Mouse (Mus musculus) thymus, adult 2 months (tissue): ENCODE data around the gene Slc4a8. TPM values are rescaled to one million over a fixed set of nuclear protein-coding genes. Genes with fewer than 3 reads are reported as not detected.

Experiments
- DNase-seq: peaks from one replicate; pipeline ENCODE4 v3.0.0; 2021
- H3K27ac ChIP-seq: fragments of 200-500 bp; 2 replicates; pipeline ENCODE4 v1.5.1; 2012; ENCODE audit warnings: low read length, control low read depth; ENCODE audit not compliant: control insufficient read depth, insufficient read depth
- H3K27me3 ChIP-seq: fragments of 200-500 bp; 2 replicates; pipeline ENCODE4 v1.6.1; 2012; ENCODE audit warnings: mild to moderate bottlenecking, low read length, moderate library complexity, mixed read lengths; ENCODE audit not compliant: control insufficient read depth, insufficient read depth
- H3K36me3 ChIP-seq: fragments of 200-500 bp; 2 replicates; pipeline ENCODE4 v1.6.1; 2012; ENCODE audit warnings: mild to moderate bottlenecking, low read length, moderate library complexity; ENCODE audit not compliant: control insufficient read depth, insufficient read depth
- H3K4me1 ChIP-seq: fragments of 200-500 bp; replicated peaks from 2 replicates; pipeline ENCODE4 v1.6.1; 2012; ENCODE audit warnings: low read length; ENCODE audit not compliant: control insufficient read depth, insufficient read depth
- H3K4me3 ChIP-seq: fragments of 200-500 bp; 2 replicates; pipeline ENCODE4 v1.5.1; 2012; ENCODE audit warnings: mild to moderate bottlenecking, low read length, control low read depth, moderate library complexity; ENCODE audit not compliant: control insufficient read depth, insufficient read depth
- CTCF ChIP-seq: fragments of 200-500 bp; IDR thresholded peaks from 2 replicates; pipeline ENCODE4 v1.5.1; 2012; ENCODE audit warnings: mild to moderate bottlenecking, control low read depth, low read length, moderate library complexity, borderline replicate concordance; ENCODE audit not compliant: control insufficient read depth, poor library complexity, insufficient read depth; ENCODE audit errors: extremely low read depth
- POLR2A ChIP-seq: fragments of 200-500 bp; IDR thresholded peaks from 2 replicates; pipeline ENCODE4 v1.6.1; 2012; ENCODE audit warnings: mild to moderate bottlenecking, low read length, control low read depth, moderate library complexity; ENCODE audit not compliant: control insufficient read depth, poor library complexity, insufficient read depth; ENCODE audit errors: extremely low read depth
- WGBS: fragments of 180-500 bp; shearing (Covaris S2); methylation state at CpG from one replicate; pipeline ENCODE4 v1.1.7; 2018; 5-methylcytosine and 5-hydroxymethylcytosine counted together
- polyA plus RNA-seq: library from polyadenylated mRNA; depleted of rRNA; stranded (reverse); fragments of >200 nt; gene quantifications from 2 replicates; pipeline ENCODE4 v1.2.3, GENCODE M21; 2012

Gene Slc4a8
- polyA plus RNA-seq, 1 experiment: 11.9 TPM

DNA sequence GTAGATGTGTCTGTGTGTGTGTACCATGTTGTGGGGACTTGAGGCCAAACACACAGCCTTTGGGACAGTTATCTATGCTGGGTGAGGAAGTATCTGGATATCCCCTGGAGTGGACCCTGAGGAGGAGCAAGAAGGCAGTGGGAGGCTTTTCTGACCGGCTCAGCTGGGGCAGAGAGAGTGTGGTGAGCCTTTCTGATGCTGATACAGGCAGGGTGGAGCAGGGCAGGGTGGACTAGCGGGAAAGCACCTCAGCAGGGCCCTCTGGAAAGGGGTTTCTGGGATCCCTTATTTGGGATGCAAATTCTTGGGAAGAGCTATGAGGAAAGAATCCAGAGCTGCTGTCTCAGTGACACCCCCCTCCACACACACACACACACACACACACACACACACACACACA, 30.8 kb downstream of the Slc4a8 start:
- DNase-seq: no peak
- Histone ChIP-seq H3K4me1 (no peaks in the 10 kb centered on the region), H3K4me3 (no peak overlapping the region), H3K36me3 (no peaks in the 10 kb centered on the region), H3K27me3 (no peaks in the 10 kb centered on the region), H3K27ac (no peak overlapping the region)
- 73% methylated on average over 2 of the region's 2 CpGs for WGBS
- no peak for TF ChIP-seq POLR2A

DNA sequence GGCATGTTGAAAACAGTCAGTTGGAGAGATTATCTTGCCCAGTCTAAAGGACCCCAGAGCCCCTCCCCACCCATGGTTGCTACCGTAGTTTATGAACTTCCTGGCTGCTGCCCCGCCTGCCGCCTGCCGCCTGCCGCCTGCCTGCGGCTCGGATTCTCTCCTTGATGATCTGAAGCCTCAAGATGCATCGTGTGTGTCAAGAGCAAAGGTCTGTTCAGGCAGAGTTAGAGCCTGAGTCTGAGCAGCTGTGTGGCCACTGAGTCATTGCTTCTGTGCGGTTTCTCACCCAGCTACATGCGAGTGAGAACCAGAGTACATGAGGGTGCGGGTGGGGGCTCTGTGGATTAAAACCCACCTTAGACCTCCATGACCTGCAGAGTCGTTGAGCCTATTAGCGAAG, 39.4 kb downstream of the Slc4a8 start:
- no peak overlapping the region for H3K4me3 ChIP-seq
- H3K27ac ChIP-seq: no peak overlapping the region
- H3K36me3 ChIP-seq: no peaks in the 10 kb centered on the region
- WGBS: 76% methylated on average over 13 of the region's 13 CpGs
- H3K27me3 ChIP-seq: no peaks in the 10 kb centered on the region
- no peaks in the 10 kb centered on the region for H3K4me1 ChIP-seq
- TF ChIP-seq POLR2A (no peak), CTCF (no peak)
- DNase-seq: no peak

DNA sequence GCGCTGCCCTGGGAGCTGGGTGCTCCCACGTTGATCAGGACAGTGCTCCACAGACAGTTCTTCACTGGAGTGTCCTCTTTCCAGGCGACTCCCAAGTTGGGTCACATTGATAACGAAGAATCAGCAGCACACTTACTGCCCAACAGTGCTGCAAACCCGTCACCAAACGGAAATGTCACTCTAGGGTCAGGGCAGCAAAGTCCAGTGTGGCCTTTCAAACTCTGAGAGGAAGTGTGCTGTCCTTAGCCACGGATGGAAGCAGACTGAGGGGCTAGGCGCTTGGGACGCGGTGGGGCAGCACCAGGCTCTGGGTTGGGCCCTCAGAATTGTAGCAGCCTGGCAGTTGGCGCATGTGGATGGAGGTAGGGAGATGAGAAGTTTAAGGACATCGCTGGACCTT, 46.5 kb downstream of the Slc4a8 start:
- Histone ChIP-seq H3K27me3 (no peaks in the 10 kb centered on the region), H3K27ac (no peak overlapping the region), H3K4me3 (no peak overlapping the region), H3K4me1 (no peaks in the 10 kb centered on the region), H3K36me3 (no peaks in the 10 kb centered on the region)
- TF ChIP-seq POLR2A: no peak
- TF ChIP-seq CTCF: no peak
- WGBS: 90% methylated on average over 12 of the region's 12 CpGs
- DNase-seq: no peak

DNA sequence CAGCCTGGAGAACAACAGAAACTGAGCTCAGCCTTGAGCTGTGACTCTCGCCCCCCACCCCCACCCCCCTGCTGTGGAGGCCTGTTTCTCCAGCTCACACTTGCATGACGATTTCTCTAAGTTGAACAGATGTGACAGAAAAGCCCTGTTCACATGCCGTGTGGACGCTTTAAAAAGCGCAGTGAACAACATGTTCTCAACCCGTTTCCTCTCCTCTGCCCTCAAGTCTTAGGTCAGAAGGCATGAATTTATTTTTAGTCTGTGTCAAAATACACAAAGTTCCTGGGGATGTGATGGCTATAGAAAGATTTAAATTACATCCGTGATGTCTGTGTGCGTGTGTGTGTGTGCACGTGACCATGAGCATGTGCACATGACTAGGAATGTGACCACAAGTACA, 46.9 kb downstream of the Slc4a8 start:
- no peak for DNase-seq

DNA sequence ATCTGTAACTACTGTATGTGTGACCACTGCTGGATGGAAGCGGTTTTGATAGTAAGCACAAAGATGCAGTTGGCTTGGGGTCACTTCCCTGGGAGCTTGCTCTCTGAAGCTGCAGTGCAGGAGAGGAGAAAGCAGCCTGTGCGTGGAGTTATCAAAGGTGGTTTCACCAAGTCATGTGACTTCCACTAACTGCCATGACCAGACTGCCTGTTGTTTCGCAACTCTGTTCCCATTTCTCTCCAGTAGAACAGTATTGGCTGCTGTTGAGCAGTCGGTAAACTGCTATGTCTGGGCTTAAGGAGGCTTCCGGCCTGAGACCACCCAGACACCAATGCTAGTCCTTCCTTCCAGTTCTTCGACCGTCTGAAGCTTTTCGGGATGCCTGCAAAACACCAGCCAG, 48.7 kb downstream of the Slc4a8 start:
- 43% methylated on average over 8 of the region's 8 CpGs for WGBS
- Histone ChIP-seq H3K4me3 (no peak overlapping the region), H3K36me3 (no peaks in the 10 kb centered on the region), H3K27ac (no peak overlapping the region), H3K27me3 (no peaks in the 10 kb centered on the region), H3K4me1 (no peaks in the 10 kb centered on the region)
- no peak for DNase-seq
- TF ChIP-seq POLR2A: no peak
- TF ChIP-seq CTCF: no peak

More for the DNA sequence above, 46.9 kb downstream of the Slc4a8 start:
- WGBS: 62% methylated on average over 9 of the region's 9 CpGs
- TF ChIP-seq CTCF (no peak), POLR2A (no peak)
- H3K27ac ChIP-seq: no peak overlapping the region
- no peaks in the 10 kb centered on the region for H3K4me1 ChIP-seq
- no peaks in the 10 kb centered on the region for H3K27me3 ChIP-seq
- H3K36me3 ChIP-seq: no peaks in the 10 kb centered on the region
- H3K4me3 ChIP-seq: no peak overlapping the region

DNA sequence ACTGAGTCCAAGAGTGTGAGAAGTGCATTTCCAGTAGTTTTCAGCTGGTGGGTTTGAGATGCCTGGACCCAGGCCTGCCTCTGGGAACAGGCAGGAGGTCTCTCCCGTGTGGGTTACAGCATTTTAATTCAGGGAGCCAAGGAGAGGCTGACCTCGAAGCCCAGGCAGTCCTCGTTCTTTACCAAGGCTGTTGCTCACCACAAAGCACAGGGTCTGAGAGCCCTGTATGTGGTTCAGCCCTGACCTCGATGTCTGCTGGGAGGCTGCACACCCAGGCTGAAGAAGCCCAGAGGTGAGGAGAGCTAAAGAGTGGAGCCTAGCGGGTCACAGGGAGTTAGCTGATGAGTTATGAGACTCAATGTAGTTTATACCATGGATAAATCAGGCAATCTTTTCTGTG, 52.0 kb downstream of the Slc4a8 start:
- Histone ChIP-seq H3K4me3 (no peak overlapping the region), H3K36me3 (no peaks in the 10 kb centered on the region), H3K4me1 (no peaks in the 10 kb centered on the region), H3K27ac (no peak overlapping the region), H3K27me3 (no peaks in the 10 kb centered on the region)
- no peak for DNase-seq
- no peak for TF ChIP-seq CTCF
- no peak for TF ChIP-seq POLR2A
- 39% methylated on average over 5 of the region's 5 CpGs for WGBS

DNA sequence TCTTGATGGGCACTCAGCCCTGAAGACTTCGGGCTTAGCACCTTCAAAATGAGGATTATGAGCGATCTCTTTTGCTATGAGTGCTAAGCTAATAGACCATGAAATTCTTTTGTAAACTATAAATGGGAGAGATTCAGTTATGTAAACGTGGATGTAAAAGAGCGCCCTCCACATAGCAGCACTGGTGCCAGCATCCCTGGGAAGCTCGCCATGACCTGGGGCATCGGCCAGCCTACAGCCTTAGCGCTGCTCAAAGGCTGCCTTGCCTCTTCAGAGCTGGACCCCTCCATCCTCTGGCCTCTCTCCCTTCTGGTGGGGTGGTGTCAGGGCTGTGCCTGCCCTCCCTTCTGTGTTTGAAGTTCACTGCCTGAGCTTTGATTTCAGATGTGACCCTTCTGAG, 52.5 kb downstream of the Slc4a8 start:
- no peak for DNase-seq
- TF ChIP-seq POLR2A (no peak), CTCF (no peak)
- Histone ChIP-seq H3K4me3 (no peak overlapping the region), H3K4me1 (no peaks in the 10 kb centered on the region), H3K27me3 (no peaks in the 10 kb centered on the region), H3K27ac (no peak overlapping the region), H3K36me3 (no peaks in the 10 kb centered on the region)
- 90% methylated on average over 7 of the region's 7 CpGs for WGBS
